Mouse (Mus musculus): ENCODE measurements around the gene Aaas. TPM values are rescaled to one million over a fixed set of nuclear protein-coding genes. Genes with fewer than 3 reads are reported as not detected.
A peak's percentile ranks its signal among the peaks of the same experiment; 100 is the strongest.

Aaas gene
- polyA plus RNA-seq, 1 experiment from 2014 or later: 95.6 TPM

DNA sequence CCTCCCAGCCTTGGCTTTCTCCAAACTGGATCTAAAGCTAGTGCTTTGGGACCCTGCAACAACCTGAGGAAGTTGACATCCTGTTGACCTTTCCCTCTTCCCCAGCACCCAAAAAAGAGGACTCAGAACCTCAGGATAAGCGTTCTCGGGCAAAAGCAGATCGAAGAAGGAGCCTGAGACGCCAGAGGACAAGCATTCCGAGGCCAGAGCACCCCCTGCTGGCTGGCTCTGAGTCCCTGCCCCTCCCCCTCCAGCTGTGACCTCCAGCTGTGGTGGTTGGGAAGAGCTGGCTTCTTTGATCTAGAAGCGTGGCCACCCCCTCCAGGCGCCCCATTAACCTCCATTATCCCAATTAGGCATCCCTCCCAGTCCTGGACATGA lies 26.6 kb upstream of the Aaas start:
- Histone ChIP-seq H3K36me3 (no peaks in the 10 kb centered on the region), H3K27ac (peak overlapping the region; percentile 93), H3K4me3 (replicated peaks) (peak overlapping the region; percentile 62), H3K4me1 (replicated peaks) (peaks cover 24% of the 10 kb centered on the region), H3K9ac (replicated peaks) (peak overlapping the region; percentile 81), H3K4me2 (peak overlapping the region; percentile 91), H3K27me3 (no peaks in the 10 kb centered on the region), H3K9me3 (no peaks in the 10 kb centered on the region)
- under 1% methylated on average over 7 of the region's 7 CpGs for WGBS
- ATAC-seq (ENCODE audit: insufficient number of reproducible peaks, insufficient read depth, low FRiP score, low TSS enrichment, low read depth): no peak; the same call in 1 of the 2 replicates

DNA sequence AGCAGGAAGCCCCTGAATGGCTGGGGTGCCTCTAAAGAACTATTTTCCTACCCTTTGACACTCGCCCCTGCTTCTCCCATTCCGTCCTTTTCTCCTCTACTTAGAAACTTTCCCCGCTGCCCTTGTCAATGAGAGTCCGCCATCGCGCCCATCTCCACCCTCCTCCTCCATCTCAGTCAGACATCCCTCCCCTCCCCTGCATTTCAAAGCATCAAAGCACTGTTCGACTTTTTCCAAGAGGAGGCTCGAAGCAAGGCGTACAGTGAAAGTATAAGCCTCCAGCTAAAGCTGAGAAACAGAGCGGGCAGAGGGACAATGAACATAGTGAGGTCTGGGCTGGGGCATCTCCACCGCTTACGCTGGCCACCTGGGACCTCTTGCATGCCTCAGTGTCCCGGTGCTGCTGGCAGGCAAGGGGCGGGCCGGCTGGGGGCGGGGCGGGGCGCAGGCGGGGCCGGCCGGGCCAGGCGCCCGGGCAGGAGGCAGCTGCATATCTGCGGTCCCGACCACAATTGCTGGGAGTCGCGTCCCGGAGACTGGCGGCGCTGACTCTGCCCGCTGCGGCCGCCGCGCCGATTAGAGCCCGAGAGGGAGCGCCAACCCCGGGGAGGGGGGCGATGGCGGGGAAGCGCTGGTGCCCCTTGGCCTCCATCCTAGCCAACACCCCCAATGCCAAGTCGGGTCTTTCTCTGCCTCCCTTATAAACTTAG lies 26.0 kb upstream of the Aaas start:
- H3K4me3 ChIP-seq (replicated peaks): peak overlapping the region; percentile 62
- H3K27me3 ChIP-seq: no peaks in the 10 kb centered on the region
- H3K36me3 ChIP-seq: no peaks in the 10 kb centered on the region
- H3K4me2 ChIP-seq: peak overlapping the region; percentile 91
- H3K27ac ChIP-seq: peak overlapping the region; percentile 93
- H3K4me1 ChIP-seq (replicated peaks): peaks cover 24% of the 10 kb centered on the region
- peak; percentile 68 for ATAC-seq (ENCODE audit: insufficient number of reproducible peaks, insufficient read depth, low FRiP score, low TSS enrichment, low read depth)
- WGBS: under 1% methylated on average over 43 of the region's 43 CpGs
- peak overlapping the region; percentile 81 for H3K9ac ChIP-seq (replicated peaks)
- no peaks in the 10 kb centered on the region for H3K9me3 ChIP-seq

DNA sequence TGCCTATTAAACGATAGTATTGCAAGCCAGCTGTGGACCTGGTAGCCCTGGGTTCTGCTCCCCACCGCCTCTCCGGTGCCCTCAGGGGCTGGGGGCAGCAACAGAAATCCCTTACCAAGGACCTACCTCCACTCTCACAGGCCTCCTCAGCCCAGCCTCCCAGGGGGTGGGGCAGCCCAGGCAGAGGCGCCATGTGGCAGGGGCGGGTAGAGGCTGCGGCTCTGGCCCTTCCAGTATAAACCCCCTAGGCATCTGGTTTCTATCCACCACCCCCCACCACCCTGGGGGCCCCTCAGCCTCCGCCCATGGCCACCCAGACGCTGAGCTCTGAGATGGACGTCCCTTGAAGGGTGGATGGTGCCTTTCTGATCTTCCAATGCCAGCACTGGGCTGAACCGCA lies 20.2 kb upstream of the Aaas start:
- ATAC-seq (ENCODE audit: insufficient number of reproducible peaks, insufficient read depth, low FRiP score, low TSS enrichment, low read depth): peak; percentile 71
- Histone ChIP-seq H3K27me3 (no peaks in the 10 kb centered on the region), H3K9ac (replicated peaks) (peak overlapping the region; percentile 46)

DNA sequence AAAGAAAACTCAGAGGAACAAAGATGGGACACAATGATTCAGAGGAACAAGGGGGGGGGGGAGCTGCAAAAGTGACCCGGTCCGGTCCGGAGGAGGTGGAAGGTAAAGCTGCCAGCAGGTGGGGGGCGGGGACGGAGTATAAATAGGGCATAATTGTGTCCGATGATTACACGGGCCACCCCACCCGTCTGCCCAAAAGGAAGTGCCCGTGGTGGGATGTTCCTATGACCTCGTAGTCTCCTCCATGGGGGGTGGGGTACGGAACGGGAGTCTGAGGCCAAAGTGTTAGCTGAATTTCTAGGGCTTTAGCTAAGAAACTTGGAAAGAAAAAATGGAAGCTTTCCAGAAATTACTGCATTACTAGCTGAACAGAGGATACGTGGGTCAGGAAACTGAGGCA lies 19.4 kb upstream of the Aaas start:
- no peak overlapping the region for H3K4me3 ChIP-seq (replicated peaks)
- H3K36me3 ChIP-seq: no peaks in the 10 kb centered on the region
- H3K9me3 ChIP-seq: no peaks in the 10 kb centered on the region
- 13% methylated on average over 13 of the region's 13 CpGs for WGBS
- H3K4me2 ChIP-seq: peak overlapping the region; percentile 48
- H3K4me1 ChIP-seq (replicated peaks): peaks cover 33% of the 10 kb centered on the region
- H3K27ac ChIP-seq: peak overlapping the region; percentile 54; the same call in 1 of the 2 replicates
- peaks cover 1% of the 10 kb centered on the region; the same call in 1 of the 2 replicates for H3K27me3 ChIP-seq
- peak overlapping the region; percentile 46; the same call in 1 of the 2 replicates for H3K9ac ChIP-seq (replicated peaks)
- ATAC-seq (ENCODE audit: insufficient number of reproducible peaks, insufficient read depth, low FRiP score, low TSS enrichment, low read depth): no peak

More for the DNA sequence above, 20.2 kb upstream of the Aaas start:
- Histone ChIP-seq H3K4me1 (replicated peaks) (peaks cover 30% of the 10 kb centered on the region), H3K27ac (peak overlapping the region; percentile 54; the same call in 1 of the 2 replicates), H3K36me3 (no peaks in the 10 kb centered on the region), H3K4me2 (peak overlapping the region; percentile 48), H3K4me3 (replicated peaks) (0 out of 2 replicates have a peak overlapping the region, but pooled peaks have one; percentile 15), H3K9me3 (no peaks in the 10 kb centered on the region)
- WGBS: 2% methylated on average over 10 of the region's 10 CpGs

- H3K27ac ChIP-seq: peak within 1 kb of the TSS; percentile 18; the same call in 1 of the 2 replicates
Observed at GRCm38 (mm10) chr15:102366733-102367344, 16.3 kb upstream of the Aaas start, which contains the start of gene Sp7. Gene Sp7 (minus strand): TSS chr15:102367182.

DNA sequence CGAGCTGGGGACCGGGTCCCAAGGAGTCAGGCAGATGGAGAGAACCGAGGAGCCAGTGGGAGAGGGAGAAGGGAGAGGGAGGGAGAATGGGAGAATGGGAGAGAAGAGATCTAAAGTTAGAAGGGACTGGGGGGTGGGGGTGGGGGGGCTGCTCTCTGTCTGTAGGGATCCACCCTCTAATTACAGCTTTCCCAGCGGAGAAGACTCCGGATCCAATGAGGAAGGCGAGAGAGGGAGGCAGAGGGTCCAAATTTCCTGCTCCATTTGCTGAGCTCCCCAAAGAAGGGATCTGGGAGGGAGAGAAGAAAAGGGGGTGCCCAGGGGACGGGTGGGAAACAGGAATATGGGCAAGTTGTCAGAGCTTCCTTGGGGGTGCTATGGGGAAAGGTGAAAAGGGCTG lies 15.7 kb upstream of the Aaas start:
- Histone ChIP-seq H3K9ac (replicated peaks) (peak overlapping the region; percentile 50; the same call in 1 of the 2 replicates), H3K4me2 (peak overlapping the region; percentile 64), H3K9me3 (no peaks in the 10 kb centered on the region), H3K4me3 (replicated peaks) (peak overlapping the region; percentile 30), H3K36me3 (no peaks in the 10 kb centered on the region), H3K27ac (0 out of 2 replicates have a peak overlapping the region, but pooled peaks have one; percentile 18), H3K27me3 (peaks cover 4% of the 10 kb centered on the region), H3K4me1 (replicated peaks) (peaks cover 42% of the 10 kb centered on the region)
- WGBS: 8% methylated on average over 7 of the region's 7 CpGs
- ATAC-seq (ENCODE audit: insufficient number of reproducible peaks, insufficient read depth, low FRiP score, low TSS enrichment, low read depth): no peak

More at GRCm38 (mm10) chr15:102366733-102367344, 16.3 kb upstream of the Aaas start, which contains the start of gene Sp7:
- Histone ChIP-seq H3K4me2 (peak within 1 kb of the TSS; percentile 64), H3K27me3 (peaks cover 4% of the 10 kb centered on the region; the same call in 1 of the 2 replicates), H3K4me3 (replicated peaks) (peak within 1 kb of the TSS; percentile 30), H3K9me3 (no peaks in the 10 kb centered on the region), H3K4me1 (replicated peaks) (peaks cover 45% of the 10 kb centered on the region), H3K36me3 (no peaks in the 10 kb centered on the region), H3K9ac (replicated peaks) (peak within 1 kb of the TSS; percentile 50)
- WGBS: 9% methylated on average over 15 of the region's 15 CpGs
- no peak for ATAC-seq (ENCODE audit: insufficient number of reproducible peaks, insufficient read depth, low FRiP score, low TSS enrichment, low read depth)

- no peak for ATAC-seq (ENCODE audit: insufficient number of reproducible peaks, insufficient read depth, low FRiP score, low TSS enrichment, low read depth)
- 94% methylated on average over 1 of the region's 1 CpGs for WGBS
- Histone ChIP-seq H3K4me1 (replicated peaks) (peaks cover 27% of the 10 kb centered on the region), H3K9ac (replicated peaks) (no peak overlapping the region), H3K27me3 (peaks cover 8% of the 10 kb centered on the region), H3K36me3 (no peaks in the 10 kb centered on the region), H3K27ac (no peak overlapping the region), H3K4me2 (0 out of 2 replicates have a peak overlapping the region, but pooled peaks have one; percentile 64), H3K4me3 (replicated peaks) (no peak overlapping the region), H3K9me3 (no peaks in the 10 kb centered on the region)
Observed at GRCm38 (mm10) chr15:102364678-102365077, 14.1 kb upstream of the Aaas start.

- H3K9me3 ChIP-seq: no peaks in the 10 kb centered on the region
- H3K9ac ChIP-seq (replicated peaks): peak overlapping the region; percentile 47
- H3K4me1 ChIP-seq (replicated peaks): peaks cover 43% of the 10 kb centered on the region
- peak overlapping the region; percentile 75 for H3K27ac ChIP-seq
- peak overlapping the region; percentile 18; the same call in 1 of the 2 replicates for H3K4me3 ChIP-seq (replicated peaks)
- H3K4me2 ChIP-seq: peak overlapping the region; percentile 51
- ATAC-seq (ENCODE audit: insufficient number of reproducible peaks, insufficient read depth, low FRiP score, low TSS enrichment, low read depth): peak; percentile 32; the same call in 1 of the 2 replicates
- peaks cover 25% of the 10 kb centered on the region for H3K27me3 ChIP-seq
- WGBS: 9% methylated on average over 14 of the region's 14 CpGs
- no peaks in the 10 kb centered on the region for H3K36me3 ChIP-seq
Observed at GRCm38 (mm10) chr15:102362648-102363047, 12.1 kb upstream of the Aaas start.

DNA sequence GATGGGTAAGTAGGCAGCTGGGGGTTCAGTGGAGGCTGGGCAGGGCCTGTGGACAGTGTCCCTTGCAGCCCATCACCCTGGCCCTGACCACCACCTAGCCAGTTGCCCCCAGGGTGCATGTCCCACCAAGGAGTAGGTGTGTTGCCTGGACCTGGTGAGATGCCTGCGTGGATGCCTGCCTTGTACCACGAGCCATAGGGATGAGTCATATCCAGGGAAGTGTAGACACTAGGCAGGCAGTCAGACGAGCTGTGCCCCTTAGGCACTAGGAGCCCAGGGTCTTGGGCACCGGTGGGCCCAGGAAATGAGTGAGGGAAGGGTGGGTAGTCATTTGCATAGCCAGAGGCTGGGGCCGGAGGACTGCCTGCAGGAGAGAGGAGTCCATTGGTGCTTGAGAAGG lies 8.3 kb upstream of the Aaas start:
- Histone ChIP-seq H3K9me3 (no peaks in the 10 kb centered on the region), H3K27ac (no peak overlapping the region), H3K4me3 (replicated peaks) (no peak overlapping the region), H3K4me2 (peak overlapping the region; percentile 52), H3K27me3 (peaks cover 21% of the 10 kb centered on the region), H3K36me3 (no peaks in the 10 kb centered on the region), H3K9ac (replicated peaks) (no peak overlapping the region), H3K4me1 (replicated peaks) (peaks cover 55% of the 10 kb centered on the region)
- WGBS: 25% methylated on average over 5 of the region's 5 CpGs
- ATAC-seq (ENCODE audit: insufficient number of reproducible peaks, insufficient read depth, low FRiP score, low TSS enrichment, low read depth): no peak

- H3K9ac ChIP-seq (replicated peaks): peak overlapping the region; percentile 51; the same call in 1 of the 2 replicates
- peak overlapping the region; percentile 18 for H3K4me3 ChIP-seq (replicated peaks)
- no peaks in the 10 kb centered on the region for H3K9me3 ChIP-seq
- peak overlapping the region; percentile 29; the same call in 1 of the 2 replicates for H3K27ac ChIP-seq
- peaks cover 21% of the 10 kb centered on the region for H3K27me3 ChIP-seq
- peaks cover 53% of the 10 kb centered on the region for H3K4me1 ChIP-seq (replicated peaks)
- H3K36me3 ChIP-seq: no peaks in the 10 kb centered on the region
- peak overlapping the region; percentile 52 for H3K4me2 ChIP-seq
- 2% methylated on average over 25 of the region's 25 CpGs for WGBS
- no peak for ATAC-seq (ENCODE audit: insufficient number of reproducible peaks, insufficient read depth, low FRiP score, low TSS enrichment, low read depth)
Observed at GRCm38 (mm10) chr15:102358126-102358525, 7.6 kb upstream of the Aaas start.

All from limb, embryonic 12.5 days (tissue).